Mouse (Mus musculus) layer of hippocampus, adult 9-11 months (tissue): Measurements from ENCODE around the gene Dand5.
A peak's percentile ranks its signal among the peaks of the same experiment; 100 is the strongest.

Source experiments
- DNase-seq: peaks from one replicate; pipeline ENCODE4 v3.0.0; 2022

Dand5 gene

DNA sequence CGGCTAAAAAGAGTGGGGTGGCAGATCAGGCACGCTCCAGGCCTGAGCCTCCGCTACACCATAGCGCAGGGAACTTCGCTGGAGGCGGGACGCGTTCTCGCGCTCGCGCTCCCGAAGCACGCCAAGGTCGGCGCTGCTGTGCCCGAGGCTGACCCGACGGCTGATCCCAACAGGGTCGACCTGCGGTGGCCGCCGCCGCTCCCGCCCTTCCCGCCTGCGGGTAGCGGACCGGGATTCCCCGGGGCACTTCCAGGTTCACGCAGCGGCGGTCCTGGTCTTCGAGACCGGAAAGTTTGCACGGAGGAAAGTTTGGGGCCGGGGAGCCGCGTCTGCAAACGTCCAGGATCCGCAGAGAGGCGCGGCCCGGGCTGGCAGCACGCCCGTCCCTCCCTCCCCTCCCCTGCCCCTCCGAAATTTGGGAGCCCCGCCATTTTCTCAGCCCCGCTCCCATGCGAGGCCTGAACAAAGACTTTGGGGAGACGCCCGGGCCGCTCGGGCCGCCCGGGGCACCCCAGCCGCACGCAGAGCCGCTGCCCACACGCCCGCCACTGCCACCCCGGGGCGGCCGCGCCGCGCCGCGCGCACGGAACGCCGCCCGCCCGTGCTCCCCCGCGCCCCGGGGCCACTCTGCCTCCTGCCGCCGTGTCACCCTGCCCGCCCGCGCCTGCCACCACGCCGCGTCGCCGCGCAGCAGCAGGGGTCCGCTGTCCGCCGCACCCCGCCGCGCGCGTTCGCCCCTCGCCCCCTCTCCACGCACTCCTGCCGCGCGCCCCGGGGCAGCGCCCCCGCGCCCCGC is 23.3 kb downstream of the Dand5 start:
- DNase-seq, result no peak

DNA sequence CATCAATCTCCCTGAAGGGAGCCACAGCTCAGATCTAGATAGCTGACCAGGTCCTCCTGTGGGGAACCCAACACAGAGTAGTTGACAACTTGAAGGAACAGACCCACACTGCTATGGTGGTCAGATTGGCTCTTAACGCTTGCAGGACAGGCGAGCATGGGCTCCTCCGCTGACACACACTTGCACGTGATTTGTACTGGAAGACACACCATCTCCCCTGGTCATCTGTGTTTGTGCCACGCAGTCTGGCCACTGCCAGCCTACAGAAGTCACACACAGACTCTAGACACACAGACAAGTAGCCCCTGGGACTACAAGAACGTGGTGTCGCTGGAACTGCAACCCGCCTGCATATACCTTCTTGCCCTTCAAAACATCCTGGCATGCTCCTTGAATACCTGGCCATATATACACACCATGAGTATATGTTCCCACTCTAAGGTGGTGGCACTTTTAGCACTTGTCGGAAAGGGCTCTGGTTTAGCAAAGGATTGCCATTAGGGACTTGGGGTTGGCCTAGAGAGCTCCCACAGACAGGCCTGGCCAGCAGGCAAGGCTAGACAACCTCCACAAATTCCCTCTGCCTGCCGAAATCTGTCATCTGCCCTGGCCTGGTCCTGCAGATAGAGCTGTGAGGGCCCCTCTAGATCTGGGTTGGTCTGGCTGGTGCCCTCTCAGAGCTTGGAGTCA is 24.0 kb downstream of the Dand5 start:
- DNase-seq, result no peak

GRCm38 (mm10) chr8:84797971-84798370 is 24.7 kb downstream of the Dand5 start:
- DNase-seq, result no peak

GRCm38 (mm10) chr8:84797256-84797797 is 25.3 kb downstream of the Dand5 start:
- no peak for DNase-seq

DNA sequence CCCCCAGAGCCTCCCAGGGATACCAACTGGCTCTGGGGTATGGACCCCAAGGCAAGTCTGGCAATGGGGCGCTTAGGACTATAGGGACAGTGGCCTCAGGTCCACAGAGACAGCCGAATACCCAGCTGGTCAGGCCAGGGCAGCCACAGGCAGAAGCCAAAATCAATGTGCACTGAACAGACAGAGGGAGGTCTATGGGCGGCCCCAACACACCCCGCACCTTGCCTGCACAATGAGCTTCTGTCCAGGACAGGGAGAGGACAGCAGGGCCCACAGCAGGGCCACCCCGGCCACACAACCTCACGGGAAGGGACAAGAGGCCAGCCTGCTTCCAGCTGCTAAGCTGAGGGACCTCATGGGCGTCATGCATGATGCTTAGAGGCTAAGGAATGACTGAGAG is 28.1 kb downstream of the Dand5 start:
- DNase-seq, result no peak

GRCm38 (mm10) chr8:84793791-84794485 is 28.7 kb downstream of the Dand5 start:
- DNase-seq, result peak; percentile 87

DNA sequence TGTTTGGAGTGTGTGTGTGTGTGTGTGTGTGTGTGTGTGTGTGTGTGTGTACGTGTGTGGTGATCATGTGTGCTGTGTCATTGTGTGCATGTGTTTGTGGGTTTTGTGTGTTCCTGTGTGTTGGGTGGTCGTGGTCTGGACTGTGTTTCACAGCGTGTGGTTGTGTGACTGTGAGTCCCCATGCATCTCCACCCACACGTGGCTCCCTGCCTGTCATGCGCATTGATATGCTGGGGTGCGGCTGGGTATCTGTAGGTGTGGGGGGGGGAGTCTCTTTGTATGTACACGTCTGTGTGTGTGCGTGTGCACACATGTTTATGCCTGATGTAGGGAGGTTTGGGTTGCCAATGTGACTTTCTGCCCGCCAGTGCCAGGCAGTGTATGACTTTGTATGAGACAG is 29.5 kb downstream of the Dand5 start:
- peak; percentile 78 for DNase-seq

- no peak for DNase-seq
Observed at GRCm38 (mm10) chr8:84792429-84792947, 30.1 kb downstream of the Dand5 start.

DNA sequence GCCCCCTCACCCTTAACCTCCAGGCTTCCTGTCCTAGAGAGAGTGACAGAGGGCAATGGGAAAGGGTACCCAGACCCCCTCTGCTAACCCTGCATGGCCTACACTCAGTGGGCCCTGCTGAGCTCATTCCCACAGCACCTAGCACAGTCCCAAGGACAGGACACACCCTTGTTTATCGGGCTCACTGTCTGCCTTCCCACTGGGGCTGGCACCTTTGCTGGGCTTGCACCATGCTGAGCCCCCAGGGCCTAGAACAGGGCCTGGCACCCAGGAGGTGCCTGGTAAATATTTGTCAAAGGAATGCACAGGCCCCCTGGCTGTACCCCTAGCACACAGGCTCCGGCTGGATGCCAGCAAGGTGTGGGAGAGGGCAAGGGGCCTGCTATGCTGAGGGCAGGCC is 32.1 kb downstream of the Dand5 start:
- no peak for DNase-seq

- peak; percentile 85 for DNase-seq
Observed at GRCm38 (mm10) chr8:84789855-84790486, 32.7 kb downstream of the Dand5 start.

DNA sequence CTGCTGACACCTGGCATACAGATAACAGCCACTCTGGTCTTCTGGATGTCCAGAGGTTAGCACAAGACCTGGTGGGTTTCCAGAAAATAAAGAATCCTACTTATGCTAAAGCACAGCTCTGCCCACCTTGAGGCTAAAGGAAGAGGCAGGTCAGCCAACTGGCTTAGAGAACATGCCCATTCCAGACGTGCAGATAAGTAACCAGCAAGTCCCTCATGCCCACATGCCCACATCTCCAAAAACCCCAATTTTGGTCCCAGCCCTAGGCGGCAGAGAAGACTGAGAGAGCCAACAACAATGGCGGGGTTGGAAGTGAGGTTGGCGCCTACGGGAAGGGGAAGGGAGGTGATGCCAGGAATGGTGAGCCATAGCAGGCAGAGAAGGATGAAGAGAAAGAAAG is 33.3 kb downstream of the Dand5 start:
- DNase-seq, result no peak

GRCm38 (mm10) chr8:84788896-84789295 is 33.7 kb downstream of the Dand5 start:
- no peak for DNase-seq

DNA sequence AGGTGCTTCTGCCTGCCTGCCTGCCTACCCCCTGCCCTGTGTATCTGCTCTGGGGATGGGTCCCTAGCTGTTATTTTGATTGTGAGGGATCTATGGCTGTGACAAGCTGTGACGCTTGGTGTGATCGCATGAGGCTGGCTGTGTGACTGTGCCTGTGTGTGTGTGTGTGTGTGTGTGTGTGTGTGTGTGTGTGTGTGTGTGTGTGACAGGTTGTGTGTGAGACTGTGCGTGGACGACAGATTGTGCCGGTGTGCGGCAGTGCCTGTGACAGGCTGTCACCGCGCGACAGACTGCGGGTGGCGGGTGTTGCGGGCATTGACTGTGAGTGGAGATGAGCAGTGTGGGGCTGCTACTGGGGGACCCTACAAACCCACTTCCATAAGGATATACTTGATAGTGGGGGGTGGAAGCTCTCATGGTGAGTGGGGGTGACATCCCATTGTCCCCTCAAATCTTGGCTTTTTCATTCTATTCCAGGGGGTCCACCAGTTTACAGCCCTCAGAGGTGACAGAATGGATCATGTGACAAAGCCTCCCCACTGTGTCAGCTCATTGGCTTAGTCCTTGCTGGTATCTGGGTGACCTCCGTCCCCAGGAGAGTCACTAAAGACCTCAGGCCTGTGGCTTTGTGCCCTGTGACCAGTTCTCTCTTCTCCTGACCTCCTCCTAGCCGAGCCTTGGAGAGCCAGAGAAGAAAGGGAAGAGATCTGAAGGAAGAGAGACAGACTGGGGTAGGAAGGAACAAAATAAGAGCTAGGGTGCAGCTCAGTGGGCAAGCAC is 34.9 kb downstream of the Dand5 start:
- DNase-seq, result no peak

DNA sequence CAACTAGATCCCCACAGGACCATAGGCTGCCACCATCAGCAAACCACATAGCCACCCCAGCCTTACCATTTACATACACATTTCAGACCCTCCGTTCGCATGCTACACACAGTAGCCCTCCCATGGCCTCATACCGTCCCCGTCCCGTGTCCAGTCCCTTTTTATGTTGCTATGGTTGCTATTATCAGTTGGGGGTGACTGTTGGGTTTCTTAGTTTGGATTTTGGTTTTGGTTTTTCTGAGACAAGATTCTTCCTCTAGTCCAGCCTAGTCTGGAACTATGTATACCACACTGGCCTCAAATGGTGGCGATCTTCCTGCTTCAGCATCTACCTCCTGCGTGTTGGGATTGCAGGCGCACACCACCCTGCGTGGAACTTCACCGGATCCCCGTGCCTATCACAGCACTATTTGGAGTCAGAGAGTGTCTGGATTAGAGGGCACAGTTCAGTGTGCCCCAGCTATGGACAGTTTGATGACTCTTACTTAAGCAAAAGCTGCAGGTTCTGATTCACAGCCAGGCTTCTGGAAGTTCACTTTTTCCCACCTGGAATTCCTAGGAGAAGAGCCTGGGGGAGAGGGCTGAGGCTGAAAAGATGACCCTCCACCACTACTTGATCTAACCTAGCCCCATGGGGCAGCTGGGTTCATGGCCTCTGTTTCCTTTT is 35.7 kb downstream of the Dand5 start:
- DNase-seq, result no peak

DNA sequence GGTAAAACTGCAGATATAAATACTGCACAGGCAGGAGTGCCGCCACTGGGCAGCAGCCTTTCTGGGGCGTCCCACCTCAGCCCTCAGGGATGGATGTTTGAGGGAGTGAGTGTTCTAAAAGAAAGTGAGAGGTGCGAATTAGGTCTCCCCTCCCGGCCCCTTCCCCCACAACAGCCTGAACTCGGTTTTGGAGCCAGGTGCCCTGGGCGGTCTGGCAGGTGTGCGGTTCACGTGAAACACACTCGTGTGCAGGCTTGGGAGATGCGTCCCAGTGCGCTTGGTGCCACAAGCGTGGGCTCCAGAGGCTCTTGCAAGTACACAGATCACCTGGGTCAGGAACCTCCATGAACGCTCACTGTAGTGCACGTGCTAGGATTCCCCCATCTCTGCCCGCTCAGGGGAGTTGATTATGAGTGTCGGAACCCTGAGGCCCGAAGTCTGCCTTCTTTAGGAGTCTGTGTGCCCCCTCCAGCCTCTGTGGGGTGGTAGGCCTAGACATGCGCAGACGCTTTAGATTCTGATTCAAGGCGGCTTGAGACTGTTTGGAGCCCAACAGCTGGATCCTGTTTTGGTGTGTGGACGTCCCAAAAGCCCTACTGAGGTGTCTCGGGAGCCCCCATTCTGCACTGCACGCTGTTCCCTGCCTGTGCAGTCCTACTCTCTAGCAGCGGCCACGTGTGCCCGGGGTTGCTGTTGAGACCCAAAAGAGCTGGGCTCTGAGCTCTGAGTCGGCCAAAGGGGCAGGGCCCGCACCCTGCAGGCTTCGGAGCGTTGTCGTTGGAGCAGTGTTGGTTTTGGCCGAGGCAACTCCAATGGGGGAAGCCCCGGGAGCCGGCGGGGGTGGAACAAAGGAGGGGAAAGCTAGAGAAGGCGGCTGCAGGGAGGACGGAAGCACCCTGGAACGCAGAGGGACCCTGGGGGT is 36.6 kb downstream of the Dand5 start:
- DNase-seq, result no peak

- DNase-seq, result no peak
Observed at GRCm38 (mm10) chr8:84785506-84785755, 37.2 kb downstream of the Dand5 start.

GRCm38 (mm10) chr8:84784681-84785505 is 37.7 kb downstream of the Dand5 start:
- DNase-seq, result no peak

GRCm38 (mm10) chr8:84783919-84784581 is 38.6 kb downstream of the Dand5 start:
- DNase-seq, result no peak
